Mouse (Mus musculus): ENCODE data around the gene Mtrf1l. TPM values are rescaled to one million over a fixed set of nuclear protein-coding genes. Genes with fewer than 3 reads are reported as not detected.

Gene Mtrf1l
- 1.6 and 3.0 TPM in 2 replicates for polyA plus RNA-seq (2012; ENCODE audit: low replicate concordance)

GRCm38 (mm10) chr10:5823740-5824491, at the start of gene Mtrf1l:
Gene Mtrf1l (minus strand): TSS chr10:5823910.

GRCm38 (mm10) chr10:5805243-5805730, 18.4 kb downstream of the Mtrf1l start, which contains the start of gene Fbxo5:
Gene Fbxo5 (minus strand): TSS chr10:5805600.

Other genes with a start within 250 kb of the Mtrf1l start
- 0.38 and 1.4 TPM in 2 replicates for gene Myct1, start 230.1 kb downstream of the Mtrf1l start, polyA plus RNA-seq (2012; ENCODE audit: low replicate concordance)
- not detected in 2 replicates for gene Vip, start 184.7 kb downstream of the Mtrf1l start, polyA plus RNA-seq (2012; ENCODE audit: low replicate concordance)
- 2.4 and 4.9 TPM in 2 replicates for gene Fbxo5, start 18.3 kb downstream of the Mtrf1l start, polyA plus RNA-seq (2012; ENCODE audit: low replicate concordance)
- gene Rgs17, start 98.5 kb upstream of the Mtrf1l start, polyA plus RNA-seq (2012; ENCODE audit: low replicate concordance) = not detected in 2 replicates